Mouse (Mus musculus) hindbrain, embryonic 13.5 days (tissue): ENCODE measurements around the gene Atp10a. TPM values are rescaled to one million over a fixed set of nuclear protein-coding genes. Genes with fewer than 3 reads are reported as not detected.

Experiments
- ATAC-seq: fragments of 200-750 bp; cut with Nextera tagmentation; 2 replicates; pipeline ENCODE4 v1.8.0; 2017; ENCODE audit warnings: moderate TSS enrichment; ENCODE audit not compliant: low FRiP score
- H3K27ac ChIP-seq: fragments of 300-500 bp; sonication (generic); 2 replicates; pipeline ENCODE4 v1.5.1; 2015; ENCODE audit warnings: inconsistent platforms, mild to moderate bottlenecking, moderate library complexity
- H3K27me3 ChIP-seq: fragments of 300-500 bp; sonication (generic); 2 replicates; pipeline ENCODE4 v1.6.1; 2015; ENCODE audit warnings: mild to moderate bottlenecking, inconsistent platforms
- H3K36me3 ChIP-seq: fragments of 300-500 bp; sonication (generic); 2 replicates; pipeline ENCODE4 v1.6.1; 2015; ENCODE audit warnings: mild to moderate bottlenecking, inconsistent platforms
- H3K4me1 ChIP-seq: fragments of 300-500 bp; sonication (generic); replicated peaks from 2 replicates; pipeline ENCODE4 v1.6.1; 2015; ENCODE audit warnings: inconsistent platforms
- H3K4me2 ChIP-seq: fragments of 300-500 bp; sonication (generic); 2 replicates; pipeline ENCODE4 v1.6.1; 2015; ENCODE audit warnings: inconsistent platforms, mild to moderate bottlenecking, moderate library complexity
- H3K4me3 ChIP-seq: fragments of 300-500 bp; sonication (generic); 2 replicates; pipeline ENCODE4 v1.5.1; 2015; ENCODE audit warnings: mild to moderate bottlenecking, inconsistent platforms
- H3K9ac ChIP-seq: fragments of 300-500 bp; sonication (generic); 2 replicates; pipeline ENCODE4 v1.6.1; 2015; ENCODE audit warnings: mild to moderate bottlenecking, inconsistent platforms
- H3K9me3 ChIP-seq: fragments of 300-500 bp; sonication (generic); 2 replicates; pipeline ENCODE4 v1.6.1; 2016; ENCODE audit warnings: inconsistent platforms
- WGBS: fragments of 180-500 bp; shearing (Covaris S2); methylation state at CpG from one replicate; pipeline ENCODE4 v1.1.7; 2015; 5-methylcytosine and 5-hydroxymethylcytosine counted together
- polyA plus RNA-seq: library from polyadenylated mRNA; unstranded; fragments of >200 nt; fragmentation: Nextera tagmentation; extraction: Ambion mirVana; gene quantifications from 2 replicates; pipeline ENCODE4 v1.2.1, GENCODE M21; 2015

Gene Atp10a
- polyA plus RNA-seq, 1 experiment from 2014 or later, result 0.84 TPM

GRCm38 (mm10) chr7:58722250-58722649 lies 66.3 kb downstream of the Atp10a start:
- H3K36me3 ChIP-seq, result no peaks in the 10 kb centered on the region
- no peak overlapping the region for H3K9ac ChIP-seq
- H3K4me1 ChIP-seq, result no peaks in the 10 kb centered on the region
- H3K27me3 ChIP-seq, result no peaks in the 10 kb centered on the region
- WGBS, result 85% methylated on average over 1 of the region's 1 CpGs
- H3K9me3 ChIP-seq, result no peaks in the 10 kb centered on the region
- ATAC-seq, result no peak
- H3K4me2 ChIP-seq, result no peak overlapping the region
- no peak overlapping the region for H3K27ac ChIP-seq
- H3K4me3 ChIP-seq, result no peak overlapping the region

DNA sequence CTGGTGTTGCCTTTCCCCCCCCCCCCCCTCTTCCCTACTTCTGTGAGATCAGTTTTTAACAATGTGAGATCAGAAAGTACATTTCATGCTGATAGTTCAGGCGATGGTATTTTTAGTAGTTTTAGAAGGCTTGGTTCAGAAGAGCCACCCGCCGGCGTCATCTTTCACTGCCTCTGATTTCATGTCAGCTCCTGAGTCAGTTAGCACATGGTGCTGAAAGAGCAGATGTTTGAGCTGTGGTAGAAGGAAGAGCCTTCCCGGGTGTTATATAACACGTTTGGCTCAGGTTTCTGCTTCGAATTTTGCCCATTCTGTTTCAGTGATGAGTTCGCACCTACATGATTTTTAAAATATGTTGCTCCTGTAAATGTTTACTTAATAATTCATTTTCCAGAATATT lies 74.2 kb downstream of the Atp10a start:
- no peak overlapping the region for H3K9ac ChIP-seq
- no peaks in the 10 kb centered on the region for H3K27me3 ChIP-seq
- no peak overlapping the region for H3K4me3 ChIP-seq
- H3K36me3 ChIP-seq, result no peaks in the 10 kb centered on the region
- no peaks in the 10 kb centered on the region for H3K9me3 ChIP-seq
- no peaks in the 10 kb centered on the region for H3K4me1 ChIP-seq
- ATAC-seq, result no peak
- H3K4me2 ChIP-seq, result no peak overlapping the region
- no peak overlapping the region for H3K27ac ChIP-seq
- WGBS, result 73% methylated on average over 8 of the region's 8 CpGs

DNA sequence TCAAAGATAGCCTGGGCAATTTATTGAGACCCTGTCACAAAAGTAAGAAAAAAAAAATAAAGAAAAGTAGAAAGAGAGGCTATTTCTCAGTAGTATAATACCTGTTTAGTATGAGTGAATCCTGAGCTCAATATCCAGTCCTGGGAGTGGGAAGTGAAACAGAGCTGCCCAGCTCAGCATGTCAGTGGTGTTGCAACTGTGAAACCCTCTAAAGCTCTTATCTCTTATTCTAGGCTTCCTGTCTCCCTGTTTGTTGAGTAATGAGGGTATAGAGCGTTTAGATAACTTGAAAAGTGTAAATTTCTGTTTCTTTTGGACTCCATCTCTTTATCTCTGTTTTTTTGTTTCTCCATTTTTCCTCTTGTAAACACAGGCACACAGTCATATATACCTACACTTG lies 74.9 kb downstream of the Atp10a start:
- Histone ChIP-seq H3K36me3 (no peaks in the 10 kb centered on the region), H3K9me3 (no peaks in the 10 kb centered on the region), H3K27me3 (no peaks in the 10 kb centered on the region), H3K4me3 (no peak overlapping the region), H3K4me1 (no peaks in the 10 kb centered on the region), H3K9ac (no peak overlapping the region), H3K4me2 (no peak overlapping the region), H3K27ac (no peak overlapping the region)
- WGBS, result 94% methylated on average over 1 of the region's 1 CpGs
- no peak for ATAC-seq

DNA sequence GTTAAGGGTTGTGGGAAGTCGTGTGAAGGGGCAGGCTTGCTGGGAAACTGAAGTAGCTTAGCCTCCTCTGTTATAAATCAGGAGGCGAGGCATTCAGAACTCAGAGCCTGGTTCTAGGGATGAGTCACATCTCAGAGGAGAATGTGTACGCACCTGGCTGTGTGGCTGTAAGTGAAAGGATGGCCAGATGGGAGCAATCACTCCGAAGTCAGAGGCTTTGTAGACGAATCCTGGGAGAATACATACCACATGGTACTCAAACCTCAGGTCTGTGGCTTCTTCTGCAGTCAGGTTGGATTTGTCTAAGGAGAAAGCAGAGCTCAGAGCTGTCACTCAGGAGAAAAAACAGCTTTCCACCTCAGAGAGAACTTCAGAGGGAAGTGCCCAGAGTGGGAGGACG lies 76.4 kb downstream of the Atp10a start:
- Histone ChIP-seq H3K27ac (no peak overlapping the region), H3K4me3 (no peak overlapping the region), H3K4me1 (no peaks in the 10 kb centered on the region), H3K9ac (no peak overlapping the region), H3K36me3 (no peaks in the 10 kb centered on the region), H3K27me3 (no peaks in the 10 kb centered on the region), H3K4me2 (no peak overlapping the region), H3K9me3 (no peaks in the 10 kb centered on the region)
- no peak for ATAC-seq
- 70% methylated on average over 6 of the region's 6 CpGs for WGBS

DNA sequence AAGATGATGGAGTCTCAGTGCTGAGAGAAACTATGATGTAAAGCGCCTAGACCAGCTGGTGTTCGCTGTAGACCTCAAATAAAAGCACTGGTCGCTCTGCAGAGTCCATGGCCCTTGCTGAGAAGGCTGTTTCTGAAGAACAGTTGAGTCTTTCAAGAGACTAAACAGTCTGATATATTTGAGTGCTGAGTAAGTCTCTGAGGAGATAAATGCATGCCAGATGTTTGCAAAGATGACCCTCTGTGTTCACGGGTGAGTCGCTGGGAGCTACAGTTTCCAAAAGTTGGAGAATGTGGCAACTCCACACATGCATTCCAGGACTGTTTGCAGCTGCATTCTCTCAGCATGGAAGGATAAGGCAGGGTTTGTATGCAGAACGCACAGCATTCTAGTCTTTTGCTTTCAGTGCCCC lies 77.5 kb downstream of the Atp10a start:
- WGBS, result 71% methylated on average over 6 of the region's 6 CpGs
- Histone ChIP-seq H3K4me2 (no peak overlapping the region), H3K9ac (no peak overlapping the region), H3K4me3 (no peak overlapping the region), H3K36me3 (no peaks in the 10 kb centered on the region), H3K27ac (no peak overlapping the region), H3K9me3 (no peaks in the 10 kb centered on the region), H3K4me1 (no peaks in the 10 kb centered on the region), H3K27me3 (no peaks in the 10 kb centered on the region)
- no peak for ATAC-seq

- no peak overlapping the region for H3K4me2 ChIP-seq
- no peaks in the 10 kb centered on the region for H3K27me3 ChIP-seq
- no peak for ATAC-seq
- H3K4me1 ChIP-seq, result no peaks in the 10 kb centered on the region
- no peaks in the 10 kb centered on the region for H3K36me3 ChIP-seq
- no peak overlapping the region for H3K9ac ChIP-seq
- no peaks in the 10 kb centered on the region for H3K9me3 ChIP-seq
- no peak overlapping the region for H3K27ac ChIP-seq
- 90% methylated on average over 3 of the region's 3 CpGs for WGBS
- no peak overlapping the region for H3K4me3 ChIP-seq
These were observed 81.0 kb downstream of the Atp10a start for GRCm38 (mm10) chr7:58736841-58737547.

- no peaks in the 10 kb centered on the region for H3K4me1 ChIP-seq
- H3K4me2 ChIP-seq, result no peak overlapping the region
- no peaks in the 10 kb centered on the region for H3K27me3 ChIP-seq
- H3K9me3 ChIP-seq, result no peaks in the 10 kb centered on the region
- ATAC-seq, result no peak
- WGBS, result 93% methylated on average over 13 of the region's 13 CpGs
- no peaks in the 10 kb centered on the region for H3K36me3 ChIP-seq
- no peak overlapping the region for H3K9ac ChIP-seq
- H3K4me3 ChIP-seq, result no peak overlapping the region
- H3K27ac ChIP-seq, result no peak overlapping the region
These were observed 84.2 kb downstream of the Atp10a start for GRCm38 (mm10) chr7:58740196-58740595.

GRCm38 (mm10) chr7:58740842-58741241 lies 84.9 kb downstream of the Atp10a start:
- Histone ChIP-seq H3K9me3 (no peaks in the 10 kb centered on the region), H3K9ac (no peak overlapping the region), H3K27ac (no peak overlapping the region), H3K27me3 (no peaks in the 10 kb centered on the region), H3K36me3 (no peaks in the 10 kb centered on the region), H3K4me2 (no peak overlapping the region), H3K4me1 (no peaks in the 10 kb centered on the region), H3K4me3 (no peak overlapping the region)
- WGBS, result 94% methylated on average over 4 of the region's 4 CpGs
- ATAC-seq, result no peak

DNA sequence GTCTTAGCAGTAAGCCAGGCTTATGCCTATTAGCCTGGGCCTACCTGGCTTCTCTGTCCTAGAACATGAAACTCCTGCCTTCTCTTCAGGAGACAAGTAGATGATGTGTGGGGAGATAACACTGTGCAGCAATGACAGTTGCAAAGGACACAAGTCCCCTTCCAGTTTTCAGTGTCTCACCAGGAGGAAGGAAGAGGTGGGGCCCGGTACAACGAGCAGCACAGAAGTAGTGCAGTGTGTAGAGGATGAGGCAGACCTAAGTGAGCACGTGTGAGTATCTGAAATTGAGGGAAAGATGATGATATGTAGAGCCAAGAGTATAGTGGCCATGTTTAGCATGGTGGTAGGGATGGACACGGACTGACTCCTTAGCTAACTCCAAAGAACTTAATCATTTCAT lies 86.0 kb downstream of the Atp10a start:
- H3K27me3 ChIP-seq, result no peaks in the 10 kb centered on the region
- 83% methylated on average over 4 of the region's 4 CpGs for WGBS
- no peak overlapping the region for H3K4me3 ChIP-seq
- H3K27ac ChIP-seq, result no peak overlapping the region
- ATAC-seq, result no peak
- no peak overlapping the region for H3K9ac ChIP-seq
- H3K9me3 ChIP-seq, result no peaks in the 10 kb centered on the region
- H3K36me3 ChIP-seq, result no peaks in the 10 kb centered on the region
- H3K4me2 ChIP-seq, result no peak overlapping the region
- H3K4me1 ChIP-seq, result no peaks in the 10 kb centered on the region

GRCm38 (mm10) chr7:58742648-58743047 lies 86.7 kb downstream of the Atp10a start:
- H3K4me1 ChIP-seq, result no peaks in the 10 kb centered on the region
- no peak for ATAC-seq
- no peaks in the 10 kb centered on the region for H3K27me3 ChIP-seq
- H3K36me3 ChIP-seq, result no peaks in the 10 kb centered on the region
- no peak overlapping the region for H3K9ac ChIP-seq
- no peak overlapping the region for H3K4me3 ChIP-seq
- no peak overlapping the region for H3K27ac ChIP-seq
- 79% methylated on average over 1 of the region's 1 CpGs for WGBS
- no peaks in the 10 kb centered on the region for H3K9me3 ChIP-seq
- no peak overlapping the region for H3K4me2 ChIP-seq

GRCm38 (mm10) chr7:58743362-58744320 lies 87.7 kb downstream of the Atp10a start:
- WGBS, result 82% methylated on average over 4 of the region's 4 CpGs
- Histone ChIP-seq H3K4me1 (no peaks in the 10 kb centered on the region), H3K9ac (no peak overlapping the region), H3K36me3 (no peaks in the 10 kb centered on the region), H3K4me3 (no peak overlapping the region), H3K4me2 (no peak overlapping the region), H3K9me3 (no peaks in the 10 kb centered on the region), H3K27me3 (no peaks in the 10 kb centered on the region), H3K27ac (no peak overlapping the region)
- no peak for ATAC-seq

DNA sequence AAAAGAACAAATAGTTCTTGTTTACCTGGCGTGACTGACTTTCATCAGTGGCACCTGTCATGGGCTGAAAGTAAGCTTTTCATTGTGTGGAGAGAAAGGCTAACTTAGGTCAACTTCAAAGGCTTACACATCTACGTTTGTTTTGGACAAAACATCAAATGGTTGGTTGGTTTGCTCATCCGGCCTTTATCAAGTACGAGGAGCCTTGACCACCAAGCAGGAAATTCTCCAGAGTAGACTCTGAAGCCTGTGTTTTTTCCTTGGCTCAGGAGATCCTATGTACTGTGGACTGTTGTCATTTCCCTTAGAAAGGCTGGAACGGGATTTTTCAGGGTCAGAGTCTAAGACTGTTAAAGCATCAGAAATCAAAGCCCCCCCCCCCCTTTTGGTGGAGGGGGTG lies 90.9 kb downstream of the Atp10a start:
- H3K36me3 ChIP-seq, result no peaks in the 10 kb centered on the region
- H3K4me2 ChIP-seq, result no peak overlapping the region
- H3K27ac ChIP-seq, result no peak overlapping the region
- 77% methylated on average over 5 of the region's 5 CpGs for WGBS
- H3K9ac ChIP-seq, result no peak overlapping the region
- no peaks in the 10 kb centered on the region for H3K9me3 ChIP-seq
- no peak for ATAC-seq
- no peaks in the 10 kb centered on the region for H3K27me3 ChIP-seq
- no peak overlapping the region for H3K4me3 ChIP-seq
- H3K4me1 ChIP-seq, result no peaks in the 10 kb centered on the region
